ENCODE assay signal across 11 mouse cellular contexts in genomic region chr11:17352148-17353130, GRCm38 (mm10).
A peak's percentile ranks its signal among the peaks of the same experiment; 100 is the strongest.
DNase-seq lines count a peak whose midpoint lies in the region; ATAC-seq and TF ChIP-seq lines count a peak whose summit lies in the region.
"Had no signal": no experiment of that assay in that cellular context is flagged by ENCODE, and none has a peak within 500 bp of the region (broad histone marks: within the 10 kb centered on the region; RNA-seq: fewer than 3 reads in every experiment).

No protein-coding gene starts in this region.

- no peaks in the 10 kb centered on the region for H3K4me1 ChIP-seq in kidney, embryonic 16.5 days (ENCODE audit: insufficient read depth, low read length)
- H3K4me1 ChIP-seq in forebrain, embryonic 12.5 days = peaks cover 13% of the 10 kb centered on the region
- no peaks in the 10 kb centered on the region; the same call in 1 of the 2 replicates for H3K4me1 ChIP-seq in hindbrain, postnatal 0 days (ENCODE audit: insufficient read depth, low read length)
- H3K4me1 ChIP-seq in midbrain, postnatal 0 days (ENCODE audit: insufficient read depth, low read length) = no peaks in the 10 kb centered on the region

- H3K27me3 ChIP-seq in kidney, embryonic 16.5 days (ENCODE audit: insufficient read depth, low read length) = no peaks in the 10 kb centered on the region
- no peaks in the 10 kb centered on the region for H3K27me3 ChIP-seq in forebrain, embryonic 12.5 days
- H3K27me3 ChIP-seq in hindbrain, postnatal 0 days (ENCODE audit: insufficient read depth, low read length) = no peaks in the 10 kb centered on the region
- H3K27me3 ChIP-seq in midbrain, postnatal 0 days (ENCODE audit: insufficient read depth, low read length) = no peaks in the 10 kb centered on the region

- ATAC-seq in kidney, embryonic 16.5 days (ENCODE audit: low FRiP score, low TSS enrichment) = no peak
- ATAC-seq in forebrain, embryonic 12.5 days (ENCODE audit: low FRiP score) = peak; percentile 81
- ATAC-seq in hindbrain, postnatal 0 days = peak; percentile 90
- peak; percentile 63; the same call in 1 of the 2 replicates for ATAC-seq in midbrain, postnatal 0 days (ENCODE audit: low FRiP score)

- H3K9me3 ChIP-seq in kidney, embryonic 16.5 days (ENCODE audit: low read length) = no peaks in the 10 kb centered on the region
- no peaks in the 10 kb centered on the region for H3K9me3 ChIP-seq in forebrain, embryonic 12.5 days
- no peaks in the 10 kb centered on the region for H3K9me3 ChIP-seq in hindbrain, postnatal 0 days (ENCODE audit: low read length)
- no peaks in the 10 kb centered on the region for H3K9me3 ChIP-seq in midbrain, postnatal 0 days (ENCODE audit: low read length)
- H3K9me3 ChIP-seq: limb, embryonic 12.5 days had no signal

- no peak overlapping the region for H3K27ac ChIP-seq in kidney, embryonic 16.5 days (ENCODE audit: low read length)
- peak overlapping the region; percentile 15; the same call in 1 of the 2 replicates for H3K27ac ChIP-seq in forebrain, embryonic 12.5 days
- H3K27ac ChIP-seq in hindbrain, postnatal 0 days = peak overlapping the region; percentile 62; the same call in 1 of the 2 replicates
- 0 out of 2 replicates have a peak overlapping the region, but pooled peaks have one; percentile 32 for H3K27ac ChIP-seq in midbrain, postnatal 0 days (ENCODE audit: low read depth, low read length)
- H3K27ac ChIP-seq: limb, embryonic 12.5 days had no signal

- H3K4me2 ChIP-seq in kidney, embryonic 16.5 days (replicated peaks; ENCODE audit: low read depth, low read length) = no peak overlapping the region
- H3K4me2 ChIP-seq in forebrain, embryonic 12.5 days = no peak overlapping the region
- H3K4me2 ChIP-seq in hindbrain, postnatal 0 days (ENCODE audit: low read depth, low read length) = no peak overlapping the region
- H3K4me2 ChIP-seq in midbrain, postnatal 0 days (ENCODE audit: low read depth, low read length, poor library complexity, severe bottlenecking) = no peak overlapping the region
- H3K4me2 ChIP-seq: limb, embryonic 12.5 days had no signal

- no peak for TF ChIP-seq CTCF in hindbrain, postnatal 0 days (IDR thresholded peaks at IDR 0.05; ENCODE audit: low read depth)
- TF ChIP-seq CTCF in midbrain, postnatal 0 days (IDR thresholded peaks at IDR 0.05) = no peak

- peak; percentile 9 for DNase-seq in kidney, adult 18-20 months
- peak; percentile 69 for DNase-seq in hindbrain, postnatal 0 days (ENCODE audit: low spot score)
- peak; percentile 72 for DNase-seq in midbrain, postnatal 0 days (ENCODE audit: low spot score)
- no peak for DNase-seq in adrenal gland, postnatal 10 days
- no peak for DNase-seq in c-Kit-positive CD71-positive TER-119-positive erythroid progenitor cells, embryonic 14.5 days (ENCODE audit: low spot score)
- DNase-seq: adrenal gland, postnatal 14 days; gastrocnemius, postnatal 25 days; thymus, postnatal 25 days had no signal

- no peak overlapping the region for H3K9ac ChIP-seq in kidney, embryonic 16.5 days (replicated peaks; ENCODE audit: low read length)
- H3K9ac ChIP-seq in forebrain, embryonic 12.5 days = no peak overlapping the region
- H3K9ac ChIP-seq in hindbrain, postnatal 0 days (replicated peaks; ENCODE audit: low read length) = no peak overlapping the region
- no peak overlapping the region for H3K9ac ChIP-seq in midbrain, postnatal 0 days (replicated peaks; ENCODE audit: low read length, poor library complexity, severe bottlenecking)
- H3K9ac ChIP-seq: limb, embryonic 12.5 days had no signal

- WGBS in kidney, embryonic 16.5 days = 56% methylated on average over 17 of the region's 17 CpGs
- WGBS in forebrain, embryonic 12.5 days = 58% methylated on average over 17 of the region's 17 CpGs
- WGBS in hindbrain, postnatal 0 days = 47% methylated on average over 17 of the region's 17 CpGs
- WGBS in midbrain, postnatal 0 days = 69% methylated on average over 17 of the region's 17 CpGs

- H3K4me3 ChIP-seq in kidney, embryonic 16.5 days (ENCODE audit: low read length) = no peak overlapping the region
- H3K4me3 ChIP-seq in forebrain, embryonic 12.5 days (replicated peaks) = no peak overlapping the region
- no peak overlapping the region for H3K4me3 ChIP-seq in hindbrain, postnatal 0 days (ENCODE audit: low read length)
- H3K4me3 ChIP-seq in midbrain, postnatal 0 days (ENCODE audit: low read depth, low read length) = no peak overlapping the region
- H3K4me3 ChIP-seq: limb, embryonic 12.5 days had no signal

- no peaks in the 10 kb centered on the region for H3K36me3 ChIP-seq in kidney, embryonic 16.5 days (ENCODE audit: insufficient read depth, low read length)
- H3K36me3 ChIP-seq in forebrain, embryonic 12.5 days (replicated peaks) = no peaks in the 10 kb centered on the region
- no peaks in the 10 kb centered on the region for H3K36me3 ChIP-seq in hindbrain, postnatal 0 days (ENCODE audit: insufficient read depth, low read length)
- no peaks in the 10 kb centered on the region for H3K36me3 ChIP-seq in midbrain, postnatal 0 days (ENCODE audit: insufficient read depth, low read length)
- H3K36me3 ChIP-seq: limb, embryonic 12.5 days had no signal

Comparison
In these comparisons a context has a peak if more than half of its experiments do, and no peak if none do; other contexts are left out.
1. DNase-seq: peak in kidney, adult 18-20 months (single experiment), hindbrain, postnatal 0 days (single experiment) and midbrain, postnatal 0 days (single experiment); none in adrenal gland, postnatal 10 days (single experiment) and c-Kit-positive CD71-positive TER-119-positive erythroid progenitor cells, embryonic 14.5 days (single experiment).